Mouse (Mus musculus): Measurements from ENCODE around the gene Ube2g1. TPM values are rescaled to one million over a fixed set of nuclear protein-coding genes. Genes with fewer than 3 reads are reported as not detected.

Gene Ube2g1
- 10 to 100 TPM; 41.9 to 47.2 (median 44.4) TPM for total RNA-seq (2022)

DNA sequence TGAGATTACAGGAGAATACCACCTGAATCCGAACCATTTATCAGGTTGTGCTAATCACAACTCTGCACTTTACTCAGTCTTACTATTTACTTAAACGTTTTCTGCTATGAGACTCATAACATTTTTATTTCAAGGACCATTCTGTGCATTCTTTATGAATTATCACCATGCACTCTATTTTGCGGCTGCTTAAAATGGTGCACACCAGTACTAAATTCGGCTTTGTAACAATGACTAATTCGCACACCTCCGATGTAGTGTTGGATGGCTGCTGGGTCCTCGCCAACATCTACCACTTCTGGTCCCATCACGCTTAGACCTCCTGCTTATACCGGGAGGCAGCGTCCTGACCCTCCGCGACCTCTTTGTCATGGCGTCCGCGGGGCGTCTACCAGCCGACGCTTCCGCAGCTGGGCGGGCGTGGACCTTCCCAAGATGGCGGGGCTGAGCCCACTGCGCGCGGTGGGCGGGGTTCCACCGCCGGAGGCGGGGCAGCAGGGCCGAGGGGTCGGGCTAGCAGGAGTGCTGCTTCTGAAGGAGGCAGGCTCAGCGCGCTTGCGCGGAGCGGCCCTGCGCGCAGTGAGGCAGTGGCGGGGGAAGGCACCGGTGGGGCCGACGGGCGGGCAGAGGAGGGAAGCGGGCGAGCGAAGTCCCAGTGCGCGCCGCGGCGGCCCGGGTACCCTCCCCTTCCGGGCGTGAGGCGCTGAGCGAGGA is at the start of gene Ube2g1:
Gene Ube2g1, plus strand, starts transcription at position 590 of the 714 bp plus-strand sequence.
- peak; percentile 87 to 98 for DNase-seq (ENCODE audit: low spot score in 2 of 2)

DNA sequence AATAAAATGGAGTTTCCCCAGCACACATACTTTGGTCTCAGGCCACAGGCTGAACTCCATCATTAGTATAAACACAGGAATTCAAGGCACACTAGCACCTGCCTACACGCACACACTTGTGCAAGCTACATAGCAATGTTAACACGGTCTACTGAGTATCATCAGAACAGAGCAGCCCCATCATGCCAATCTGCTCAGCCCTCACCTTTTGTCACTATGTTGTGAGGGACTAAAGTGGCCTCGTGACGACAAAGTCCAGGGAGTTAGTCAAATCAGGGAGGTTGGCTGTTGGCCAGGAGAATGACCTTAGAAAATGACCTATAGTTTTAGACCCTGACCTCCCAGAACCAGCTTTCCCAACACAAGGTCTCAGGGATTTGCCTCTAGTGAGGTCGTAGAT is 48.9 kb upstream of the Ube2g1 start:
- DNase-seq (ENCODE audit: low spot score in 2 of 2) = no peak

DNA sequence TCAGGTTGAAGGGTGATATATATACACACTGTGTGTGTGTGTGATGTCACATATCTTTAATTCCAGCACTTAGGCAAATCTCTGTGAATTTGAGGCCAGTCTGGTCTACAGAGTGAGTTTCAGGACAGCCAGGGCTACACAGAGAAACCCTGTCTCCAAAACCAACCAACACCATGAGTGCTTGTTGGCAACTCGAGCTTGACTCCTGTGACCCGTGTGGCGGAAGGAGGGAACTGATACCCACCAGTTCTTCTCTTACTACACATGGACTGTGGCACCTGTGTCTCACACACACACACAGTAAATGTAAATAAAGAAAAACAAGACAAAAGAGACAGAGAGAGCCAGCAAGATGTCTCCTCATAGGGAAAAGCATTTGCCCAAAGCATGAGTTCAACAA is 46.4 kb upstream of the Ube2g1 start:
- DNase-seq (ENCODE audit: low spot score in 2 of 2) = no peak

DNA sequence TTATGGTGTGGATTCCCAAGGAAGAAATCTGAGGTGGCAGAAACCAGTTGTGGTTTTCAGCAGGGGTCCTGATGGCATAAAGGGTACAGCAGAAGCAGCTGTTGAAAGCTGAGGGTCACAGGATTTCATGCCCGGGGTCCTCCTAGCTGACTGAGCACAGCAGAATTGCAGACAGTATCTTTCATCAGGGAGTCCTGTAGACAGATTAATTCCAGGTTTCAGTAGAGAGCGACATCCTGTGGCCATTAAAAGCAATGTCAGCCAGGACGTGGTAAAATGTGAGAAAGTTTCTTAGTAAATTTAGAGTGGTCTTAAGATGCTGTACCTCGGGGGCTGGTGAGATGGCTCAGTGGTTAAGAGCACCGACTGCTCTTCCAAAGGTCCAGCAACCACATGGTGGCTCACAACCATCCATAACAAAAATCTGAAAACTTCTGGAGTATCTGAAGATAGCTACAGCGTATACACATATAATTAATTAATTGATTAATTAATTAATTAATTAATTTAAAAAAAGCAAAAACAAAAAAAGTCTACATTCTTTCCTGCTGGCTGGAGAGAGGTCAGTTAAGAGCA is 42.8 kb upstream of the Ube2g1 start:
- peak; percentile 13 to 15 for DNase-seq (ENCODE audit: low spot score in 2 of 2)

DNA sequence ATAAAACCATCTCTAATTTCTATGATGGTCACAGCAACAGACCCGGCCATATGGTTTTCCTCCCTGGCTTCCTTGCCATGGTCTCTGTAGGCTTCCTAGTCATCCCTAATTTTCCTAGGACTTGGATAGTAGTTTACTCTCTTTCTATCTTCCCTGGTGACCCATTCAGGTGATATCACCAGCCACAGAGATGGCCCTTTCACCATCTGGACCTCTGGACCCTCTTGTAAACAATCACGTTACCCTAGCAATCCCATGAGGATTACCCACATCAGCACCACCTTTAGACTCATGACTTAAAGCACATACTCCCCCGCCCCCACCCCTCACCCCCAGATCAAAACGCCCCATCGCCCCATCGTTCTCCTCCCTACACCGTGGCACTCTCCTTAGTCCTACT is 40.8 kb upstream of the Ube2g1 start:
- DNase-seq (ENCODE audit: low spot score in 2 of 2) = no peak

DNA sequence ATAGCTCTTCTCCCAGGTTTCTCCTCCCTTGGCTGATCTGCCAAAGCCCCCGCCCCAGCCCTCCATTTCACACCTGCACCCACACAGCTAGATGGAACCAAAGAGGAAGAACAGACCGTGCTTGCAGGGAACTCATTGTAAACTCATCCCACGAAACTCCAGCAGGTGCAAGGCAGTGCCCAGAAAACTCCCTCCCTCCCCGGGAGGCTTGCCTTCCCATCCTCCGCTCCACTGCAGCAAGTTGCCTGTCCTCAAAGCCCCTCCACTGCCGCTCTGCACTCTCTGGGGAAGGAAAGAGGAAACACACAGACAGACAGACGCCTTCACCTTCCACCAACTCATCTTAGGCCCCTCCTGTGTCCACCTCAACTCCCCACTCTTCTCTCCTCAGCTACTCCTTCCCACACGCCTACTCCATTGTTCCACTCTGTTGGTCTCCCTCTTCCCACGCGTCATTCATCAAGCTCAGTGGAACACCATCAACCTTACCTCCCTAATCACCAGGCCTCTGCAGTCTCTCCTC is 40.2 kb upstream of the Ube2g1 start:
- DNase-seq (ENCODE audit: low spot score in 2 of 2) = peak; percentile 52 to 80

DNA sequence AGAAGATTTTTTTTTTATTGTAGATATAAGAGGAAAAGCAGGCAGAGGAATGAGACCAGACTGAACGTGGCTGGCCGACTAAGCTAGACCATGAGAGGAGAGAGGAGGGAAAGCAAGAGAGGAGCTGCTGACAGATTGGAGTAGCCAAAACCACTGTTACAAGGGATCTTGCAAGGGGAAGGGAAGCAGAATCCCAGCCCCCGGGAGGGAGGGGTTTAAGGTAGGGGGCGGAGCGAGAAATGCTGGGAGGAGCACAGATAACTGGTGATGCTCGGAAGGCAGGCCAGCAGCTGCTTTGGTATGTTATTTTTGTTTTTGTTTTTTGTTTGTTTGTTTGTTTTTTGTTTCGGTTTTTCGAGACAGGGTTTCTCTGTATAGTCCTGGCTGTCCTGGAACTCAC is 38.0 kb upstream of the Ube2g1 start:
- no peak for DNase-seq (ENCODE audit: low spot score in 2 of 2)

DNA sequence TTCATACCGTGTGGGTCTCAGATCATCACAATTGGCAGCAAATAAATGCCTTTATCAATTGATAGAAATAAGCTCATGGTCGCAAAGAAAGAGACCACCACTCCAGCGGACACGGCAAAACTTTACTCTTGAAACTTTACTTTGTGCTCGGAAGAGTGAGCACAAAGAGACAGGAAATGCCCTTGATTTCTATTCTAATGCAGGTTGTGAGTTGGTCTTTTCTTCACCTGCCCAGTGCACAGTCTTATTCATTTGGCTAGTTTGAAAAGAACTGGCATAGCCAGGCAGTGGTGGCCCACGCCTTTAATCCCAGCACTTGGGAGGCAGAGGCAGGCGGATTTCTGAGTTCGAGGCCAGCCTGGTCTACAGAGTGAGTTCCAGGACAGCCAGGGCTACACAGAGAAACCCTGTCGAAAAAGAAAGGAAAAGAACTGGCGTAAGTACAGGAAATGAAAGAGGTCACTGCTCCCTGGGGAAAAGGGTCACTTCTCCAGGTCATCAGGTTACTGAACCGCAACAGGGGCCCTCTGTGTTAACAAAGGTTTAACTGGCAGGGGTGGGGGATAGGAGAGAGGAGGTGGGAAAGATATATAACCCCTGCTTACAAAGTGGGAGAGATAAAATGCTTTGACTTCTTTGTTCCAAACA is 37.3 kb upstream of the Ube2g1 start:
- DNase-seq (ENCODE audit: low spot score in 2 of 2) = no peak

DNA sequence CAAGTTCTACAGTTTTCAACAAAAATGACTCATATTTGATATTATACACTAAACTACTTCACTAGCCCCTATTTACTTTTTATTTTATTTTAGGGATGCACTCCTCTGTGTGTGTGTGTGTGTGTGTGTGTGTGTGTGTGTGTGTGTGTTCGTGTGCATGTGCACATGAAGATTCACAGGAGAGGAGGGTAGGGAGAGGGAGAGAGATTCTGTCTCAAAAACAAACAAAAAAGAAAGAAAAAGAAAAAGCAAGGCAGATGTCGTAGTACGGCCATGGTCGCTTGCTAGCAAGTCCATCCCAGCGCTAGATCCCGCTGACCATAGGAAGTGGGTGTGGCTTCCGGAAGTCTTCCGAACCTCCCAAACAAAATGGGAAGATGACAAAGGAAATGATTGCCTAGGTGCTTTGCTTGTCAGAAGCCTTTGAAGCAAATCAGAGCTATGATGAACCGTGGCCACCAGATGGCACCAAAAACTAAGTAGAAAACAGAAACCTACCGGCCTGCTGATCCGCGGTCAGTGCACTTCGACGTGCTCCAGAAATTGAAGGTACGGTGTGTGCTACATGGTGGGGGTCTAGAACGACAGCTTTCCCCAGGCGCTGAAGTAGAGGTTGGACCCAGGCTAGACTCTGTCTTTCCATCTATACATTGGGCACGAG is 36.6 kb upstream of the Ube2g1 start:
- DNase-seq (ENCODE audit: low spot score in 2 of 2) = peak; percentile 45 to 73

DNA sequence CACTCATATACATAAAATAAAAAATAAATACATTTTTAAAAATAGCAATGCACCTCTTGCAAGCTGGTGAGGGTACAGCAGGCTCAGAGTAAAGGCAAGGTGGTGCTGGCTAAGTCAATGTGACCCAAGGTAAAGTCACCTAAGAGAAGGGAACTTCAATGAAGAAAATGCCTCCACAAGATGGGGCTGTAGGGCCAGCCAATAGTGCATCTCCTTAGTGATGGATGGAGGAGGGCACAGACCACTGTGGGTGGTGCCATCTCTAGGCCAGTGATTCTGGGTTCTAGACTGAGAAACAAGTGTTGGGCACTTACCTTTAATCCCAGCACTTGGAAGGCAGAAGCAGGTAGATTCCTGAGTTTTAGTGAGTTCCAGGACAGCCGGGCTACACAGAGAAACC is 33.3 kb upstream of the Ube2g1 start:
- DNase-seq (ENCODE audit: low spot score in 2 of 2) = no peak

DNA sequence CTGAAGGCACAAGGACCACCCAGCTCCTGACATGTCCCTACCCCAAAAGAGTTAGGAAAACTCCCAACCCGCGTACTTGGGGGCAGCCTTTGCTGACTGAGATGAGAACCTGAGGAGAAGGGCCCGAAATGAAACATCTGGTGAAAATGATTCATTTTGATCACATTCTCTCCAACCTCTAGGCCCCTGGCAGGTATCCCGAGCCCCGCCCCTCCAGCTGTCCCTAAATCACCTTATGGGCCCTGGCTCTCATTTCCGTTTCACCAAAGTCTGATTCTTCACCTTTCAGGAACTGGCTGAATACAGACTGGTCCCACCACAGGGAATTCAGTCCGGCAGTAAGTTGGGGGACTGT is 31.0 kb upstream of the Ube2g1 start:
- DNase-seq (ENCODE audit: low spot score in 2 of 2) = no peak

DNA sequence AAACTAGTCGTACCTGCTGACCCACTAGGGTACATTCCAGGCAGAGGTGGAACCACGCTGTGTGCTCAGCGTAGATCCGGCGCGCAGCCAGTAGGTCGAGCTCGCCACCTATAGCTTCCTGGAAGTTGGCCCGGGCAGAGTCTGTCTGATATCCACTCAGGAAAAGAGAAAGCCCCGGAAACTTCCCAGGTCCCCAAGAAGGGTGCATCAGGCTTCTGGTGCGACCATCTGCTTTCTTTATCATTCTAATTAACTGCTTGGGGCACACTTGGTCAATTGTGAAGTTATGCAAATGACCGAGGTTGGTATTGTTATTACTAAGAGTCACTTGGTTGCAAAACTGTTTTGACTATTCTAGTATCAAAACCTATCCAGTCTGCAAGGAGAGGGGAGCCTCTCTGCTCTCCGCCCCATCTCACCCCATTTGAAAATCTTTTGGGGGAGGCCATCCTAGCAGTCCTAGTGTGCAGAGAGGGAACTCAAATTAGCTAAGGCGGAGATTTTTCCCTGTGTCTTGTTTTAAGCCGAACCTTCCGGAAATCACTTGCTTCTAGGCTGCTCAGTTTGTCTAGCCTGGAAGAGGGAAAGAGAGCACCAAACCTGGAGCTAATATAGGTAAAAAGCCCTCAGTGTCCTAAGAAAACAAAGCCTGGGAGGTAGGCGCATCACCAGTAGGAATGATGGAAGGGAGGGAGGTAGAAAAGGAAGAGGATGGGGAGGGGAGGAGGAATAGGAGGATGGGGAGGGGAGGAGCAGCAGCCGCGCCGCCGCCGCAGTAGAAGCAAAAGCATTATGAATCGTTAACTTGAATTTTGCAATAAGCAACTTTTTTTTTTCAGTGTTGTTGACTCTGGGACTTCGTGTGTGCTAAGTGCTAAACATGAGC is 30.4 kb upstream of the Ube2g1 start:
- DNase-seq (ENCODE audit: low spot score in 2 of 2) = no peak

DNA sequence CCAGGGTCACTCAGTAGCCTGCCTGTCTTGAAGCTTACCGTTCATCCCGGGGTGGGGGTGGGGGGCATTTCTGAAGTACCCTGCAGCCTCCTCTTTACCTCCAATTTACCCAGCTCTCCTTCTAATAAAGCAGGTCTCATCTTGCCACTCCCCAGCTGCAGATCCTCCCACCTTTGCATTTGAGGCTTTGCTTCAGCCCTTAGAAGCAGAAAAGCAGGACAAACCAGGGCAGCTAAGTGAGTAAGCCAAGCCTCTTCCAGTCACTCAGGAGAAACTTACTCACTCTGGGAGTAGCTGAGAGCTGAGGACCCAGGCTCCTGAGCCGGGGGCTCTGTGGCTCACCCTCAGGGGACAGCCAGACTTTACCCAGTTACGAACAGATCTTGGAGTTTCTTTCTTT is 28.6 kb upstream of the Ube2g1 start:
- DNase-seq (ENCODE audit: low spot score in 2 of 2) = no peak

DNA sequence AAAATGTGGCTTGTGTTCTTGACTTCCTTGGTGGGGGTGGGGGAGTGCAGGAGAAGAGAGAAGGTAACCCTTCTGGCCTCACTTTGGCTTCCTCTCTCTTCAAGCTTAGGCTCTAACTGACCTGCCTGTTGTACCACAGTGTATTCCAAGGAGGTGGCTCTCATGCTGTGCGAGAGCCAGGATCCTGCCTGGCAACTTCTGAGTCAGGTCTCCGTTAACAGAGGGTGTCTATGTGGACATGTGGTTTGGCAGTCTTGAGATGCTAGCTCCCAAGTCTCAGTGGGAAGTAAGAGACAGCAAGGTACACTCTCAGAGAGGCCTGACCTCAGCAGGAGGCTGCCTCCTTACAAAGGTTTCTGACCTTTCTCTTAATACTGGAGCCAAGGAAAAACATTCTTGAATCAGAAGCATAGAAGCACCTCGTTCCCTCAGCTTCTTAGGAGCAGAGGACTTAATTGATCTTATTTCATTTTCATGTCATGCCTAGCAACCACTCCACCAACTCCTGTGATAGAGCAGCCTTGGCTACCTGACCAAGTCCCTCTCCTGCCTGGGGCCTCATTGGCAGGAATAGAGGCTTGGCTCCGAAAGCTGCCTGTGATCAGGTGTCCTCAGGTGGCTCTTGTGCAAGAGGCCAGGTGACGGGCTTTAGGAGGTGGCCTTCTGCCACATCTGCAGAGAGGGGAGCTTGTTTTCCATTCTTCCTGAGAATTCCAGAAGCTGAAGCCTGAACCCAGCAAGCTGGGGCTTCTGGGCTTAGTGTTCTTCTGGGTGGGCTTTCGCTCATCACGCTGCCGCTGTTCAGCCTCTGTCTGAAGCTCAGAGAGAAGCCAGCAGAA is 25.3 kb upstream of the Ube2g1 start:
- DNase-seq (ENCODE audit: low spot score in 2 of 2) = no peak

DNA sequence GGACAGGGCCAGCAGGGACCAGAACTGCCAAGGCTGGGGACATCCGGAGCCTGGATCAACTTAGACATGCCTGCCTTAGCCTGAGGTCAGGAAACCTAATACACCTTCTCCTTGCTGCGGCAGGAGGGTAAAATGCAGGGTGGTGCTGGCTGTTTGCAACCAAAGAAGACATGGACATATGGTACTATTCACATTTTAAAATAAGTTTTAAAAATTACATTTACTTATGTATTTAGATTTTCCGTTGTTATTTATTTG is 24.7 kb upstream of the Ube2g1 start:
- DNase-seq (ENCODE audit: low spot score in 2 of 2) = no peak

DNA sequence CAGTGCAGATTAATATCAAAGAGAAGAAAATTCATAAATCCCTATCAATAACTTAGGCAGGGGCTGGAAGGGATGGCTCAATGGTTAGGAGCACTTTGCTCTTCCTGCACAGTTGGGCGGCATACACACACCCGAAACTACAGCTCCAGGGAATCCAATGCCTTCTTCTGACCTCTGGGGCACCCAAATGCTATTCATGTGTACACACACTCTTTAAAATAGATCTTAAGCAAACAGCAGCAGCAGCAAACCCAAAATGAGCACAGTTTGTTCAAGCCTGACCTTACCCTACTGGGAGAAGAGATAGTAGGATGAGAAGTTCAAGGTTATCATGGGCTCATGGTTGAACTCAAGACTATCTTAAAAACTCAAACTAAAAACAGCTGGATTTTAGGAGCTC is 24.0 kb upstream of the Ube2g1 start:
- no peak for DNase-seq (ENCODE audit: low spot score in 2 of 2)

DNA sequence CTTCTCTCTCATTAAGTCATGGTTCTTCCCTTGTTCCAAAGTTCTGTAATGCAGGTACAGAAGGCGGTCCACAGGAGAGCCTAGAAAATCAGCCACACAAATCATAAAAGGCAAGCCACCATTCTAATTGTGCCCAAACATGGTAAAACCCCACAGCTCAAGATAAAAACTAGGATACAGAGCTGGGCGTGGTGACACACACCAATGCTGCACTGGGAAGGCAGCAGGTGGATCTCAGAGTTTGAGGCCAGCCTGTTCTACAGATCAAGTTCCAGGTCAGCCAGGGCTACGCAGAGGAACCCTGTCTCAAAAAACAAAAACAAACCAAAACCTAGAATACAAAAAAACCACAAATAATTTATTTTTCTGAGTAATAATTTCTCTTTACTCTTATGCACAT is 20.5 kb upstream of the Ube2g1 start:
- DNase-seq (ENCODE audit: low spot score in 2 of 2) = no peak

DNA sequence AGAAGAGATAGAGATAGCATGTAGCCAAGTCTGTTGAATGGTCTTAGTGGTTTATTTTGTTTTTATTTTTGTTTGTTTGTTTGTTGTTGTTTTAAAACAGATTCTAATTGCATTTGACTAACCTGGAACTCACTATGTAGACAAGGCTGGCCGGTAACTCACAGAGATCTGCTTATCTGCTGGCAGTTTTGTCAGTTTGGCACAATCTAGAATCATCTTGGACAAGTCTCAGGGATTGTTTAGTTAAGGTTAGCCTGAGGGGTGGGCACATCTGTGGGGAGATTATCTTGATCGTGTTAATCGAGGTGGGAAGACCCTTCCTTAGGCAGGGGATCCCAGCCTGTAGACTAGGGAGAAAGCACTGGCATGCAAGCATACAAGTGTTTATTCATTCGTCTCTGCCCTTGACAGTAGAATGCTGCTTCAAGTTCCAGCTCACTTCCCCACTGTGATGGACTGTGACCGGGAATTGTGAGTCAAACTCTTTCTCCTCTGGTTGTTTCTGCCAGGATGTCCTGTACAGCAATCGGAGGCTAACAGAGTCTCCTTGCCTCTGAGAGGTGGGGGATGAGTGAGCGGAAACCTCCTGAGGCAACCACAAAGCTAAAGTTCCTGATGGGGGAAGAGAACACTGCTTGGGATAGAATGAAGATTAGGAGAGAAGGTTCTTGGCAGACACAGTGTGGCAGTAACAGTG is 19.4 kb upstream of the Ube2g1 start:
- DNase-seq (ENCODE audit: low spot score in 2 of 2) = no peak

DNA sequence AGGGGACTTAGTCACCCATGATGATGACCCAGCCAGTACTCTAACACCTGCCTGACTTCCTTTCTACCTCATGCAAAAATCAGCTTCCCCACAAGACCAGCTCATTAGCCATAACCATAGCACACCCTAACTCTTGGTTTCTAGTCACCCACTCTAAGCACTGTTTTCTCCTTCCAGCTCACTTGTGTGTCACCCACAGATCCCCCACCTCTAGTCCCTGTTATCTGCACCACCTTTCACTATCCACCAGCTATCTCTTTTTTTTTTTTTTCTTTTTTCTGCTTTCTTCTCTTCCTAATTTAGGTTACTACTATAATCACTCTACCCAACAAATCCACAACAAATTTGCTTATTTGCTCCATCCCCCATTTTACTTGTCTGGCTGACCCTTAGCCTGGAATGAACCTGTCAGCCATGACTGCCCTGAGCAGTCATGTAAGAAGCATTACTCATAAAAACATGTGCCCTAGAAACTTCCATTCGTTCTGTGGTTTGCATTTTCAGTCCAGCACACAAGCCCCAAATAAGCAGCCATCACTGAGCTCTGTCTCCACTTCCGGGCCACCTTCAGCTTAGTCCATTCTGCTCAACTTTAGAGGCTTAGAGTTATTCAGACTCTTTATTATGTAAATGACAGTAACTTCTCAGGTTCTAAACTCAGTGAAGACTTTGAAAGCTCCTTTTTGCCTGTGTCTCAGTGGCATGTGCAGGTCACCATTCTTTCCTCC is 11.9 kb upstream of the Ube2g1 start:
- DNase-seq (ENCODE audit: low spot score in 2 of 2) = no peak
